In genomic region chr2:108236286-108236988, GRCm38 (mm10) we compare ENCODE assay signal across 19 mouse cellular contexts.
DNase-seq lines count a peak whose midpoint lies in the region; ATAC-seq and TF ChIP-seq lines count a peak whose summit lies in the region.
"Had no signal": no experiment of that assay in that cellular context is flagged by ENCODE, and none has a peak within 500 bp of the region (broad histone marks: within the 10 kb centered on the region; RNA-seq: fewer than 3 reads in every experiment).

No protein-coding gene starts in this region.

- H3K27ac ChIP-seq in lung, postnatal 0 days (ENCODE audit: low read length) = no peak overlapping the region
- no peak overlapping the region for H3K27ac ChIP-seq in intestine, embryonic 15.5 days
- H3K27ac ChIP-seq in neural tube, embryonic 15.5 days (replicated peaks) = no peak overlapping the region
- H3K27ac ChIP-seq: embryonic facial prominence, embryonic 12.5 days; heart, embryonic 15.5 days; left cerebral cortex, adult 2 months; liver, embryonic 13.5 days; stomach, embryonic 15.5 days had no signal

- H3K4me1 ChIP-seq in lung, postnatal 0 days (ENCODE audit: insufficient read depth, low read depth, low read length) = no peaks in the 10 kb centered on the region
- H3K4me1 ChIP-seq in intestine, embryonic 15.5 days (replicated peaks) = 0 out of 2 replicates have a peak, but pooled peaks cover 2% of the 10 kb centered on the region
- H3K4me1 ChIP-seq in neural tube, embryonic 15.5 days = 0 out of 2 replicates have a peak, but pooled peaks cover 5% of the 10 kb centered on the region
- H3K4me1 ChIP-seq: embryonic facial prominence, embryonic 12.5 days; heart, embryonic 15.5 days; liver, embryonic 13.5 days; stomach, embryonic 15.5 days had no signal

- H3K4me2 ChIP-seq in lung, postnatal 0 days (replicated peaks; ENCODE audit: low read depth, low read length) = no peak overlapping the region
- H3K4me2 ChIP-seq in intestine, embryonic 15.5 days (replicated peaks) = peak overlapping the region; percentile 19; the same call in 1 of the 2 replicates
- H3K4me2 ChIP-seq in neural tube, embryonic 15.5 days = peak overlapping the region; percentile 25
- H3K4me2 ChIP-seq: embryonic facial prominence, embryonic 12.5 days; heart, embryonic 15.5 days; liver, embryonic 13.5 days; stomach, embryonic 15.5 days had no signal

- H3K9ac ChIP-seq in lung, postnatal 0 days (replicated peaks; ENCODE audit: low read depth) = no peak overlapping the region
- H3K9ac ChIP-seq in intestine, embryonic 15.5 days = no peak overlapping the region
- no peak overlapping the region for H3K9ac ChIP-seq in neural tube, embryonic 15.5 days (replicated peaks)
- H3K9ac ChIP-seq: embryonic facial prominence, embryonic 12.5 days; forebrain, postnatal 0 days; heart, embryonic 15.5 days; liver, embryonic 13.5 days; stomach, embryonic 15.5 days had no signal

- 31% methylated on average over 9 of the region's 9 CpGs for WGBS in lung, postnatal 0 days
- 30% methylated on average over 9 of the region's 9 CpGs for whole genome bisulfite sequencing in intestine, embryonic 15.5 days
- WGBS in neural tube, embryonic 15.5 days = 12% methylated on average over 9 of the region's 9 CpGs

- no peak overlapping the region for H3K4me3 ChIP-seq in lung, postnatal 0 days (ENCODE audit: low read depth, low read length)
- no peak overlapping the region for H3K4me3 ChIP-seq in intestine, embryonic 15.5 days (replicated peaks)
- no peak overlapping the region for H3K4me3 ChIP-seq in neural tube, embryonic 15.5 days (replicated peaks)
- H3K4me3 ChIP-seq: embryonic facial prominence, embryonic 12.5 days; heart, embryonic 15.5 days; left cerebral cortex, adult 2 months; liver, embryonic 13.5 days; stomach, embryonic 15.5 days had no signal

- ATAC-seq in lung, postnatal 0 days = peak; percentile 25; the same call in 1 of the 2 replicates
- ATAC-seq in intestine, embryonic 15.5 days = peak; percentile 93
- peak; percentile 57; the same call in 1 of the 2 replicates for ATAC-seq in neural tube, embryonic 15.5 days (ENCODE audit: low FRiP score)
- ATAC-seq: CD4-positive, CD25-positive, alpha-beta regulatory T cell, adult 4 months; forebrain, postnatal 0 days had no signal

- H3K9me3 ChIP-seq in lung, postnatal 0 days (ENCODE audit: low read length) = no peaks in the 10 kb centered on the region
- H3K9me3 ChIP-seq in intestine, embryonic 15.5 days = no peaks in the 10 kb centered on the region
- H3K9me3 ChIP-seq in neural tube, embryonic 15.5 days (replicated peaks) = no peaks in the 10 kb centered on the region
- H3K9me3 ChIP-seq: embryonic facial prominence, embryonic 12.5 days; heart, embryonic 15.5 days; liver, embryonic 13.5 days; stomach, embryonic 15.5 days had no signal

- TF ChIP-seq EP300 in lung, postnatal 0 days (IDR thresholded peaks at IDR 0.05) = no peak

- no peaks in the 10 kb centered on the region for H3K36me3 ChIP-seq in lung, postnatal 0 days (ENCODE audit: insufficient read depth, low read length)
- no peaks in the 10 kb centered on the region for H3K36me3 ChIP-seq in intestine, embryonic 15.5 days
- H3K36me3 ChIP-seq in neural tube, embryonic 15.5 days = no peaks in the 10 kb centered on the region
- H3K36me3 ChIP-seq: embryonic facial prominence, embryonic 12.5 days; G1E; heart, embryonic 15.5 days; liver, embryonic 13.5 days; stomach, embryonic 15.5 days had no signal

- TF ChIP-seq CTCF in lung, postnatal 0 days (IDR thresholded peaks at IDR 0.05) = no peak

- no peaks in the 10 kb centered on the region for H3K27me3 ChIP-seq in lung, postnatal 0 days (replicated peaks; ENCODE audit: insufficient read depth, low read length)
- H3K27me3 ChIP-seq in intestine, embryonic 15.5 days (replicated peaks) = no peaks in the 10 kb centered on the region
- H3K27me3 ChIP-seq in neural tube, embryonic 15.5 days (replicated peaks) = no peaks in the 10 kb centered on the region
- H3K27me3 ChIP-seq: embryonic facial prominence, embryonic 12.5 days; heart, embryonic 15.5 days; liver, embryonic 13.5 days; stomach, embryonic 15.5 days had no signal

- DNase-seq in lung, postnatal 0 days (ENCODE audit: low spot score) = no peak
- no peak for DNase-seq in lung, postnatal 36 days
- DNase-seq in NIH3T3 (ENCODE audit: low read depth) = peak; percentile 72
- DNase-seq in testis, postnatal 10 days (ENCODE audit: low spot score) = no peak
- no peak for DNase-seq in spleen, postnatal 4 days (ENCODE audit: low spot score in 2 of 2)
- DNase-seq: cerebellum, postnatal 14 days; forebrain, postnatal 0 days; heart, adult 11 months; kidney, postnatal 25 days; liver, embryonic 13.5 days; lung, postnatal 10 days had no signal

Comparison
In these comparisons a context has a peak if more than half of its experiments do, and no peak if none do; other contexts are left out.
1. ATAC-seq: peak in every context shown above with its lines; median percentile 93 in intestine, embryonic 15.5 days; 57 in neural tube, embryonic 15.5 days; 25 in lung, postnatal 0 days.